Mouse (Mus musculus) hindbrain, embryonic 15.5 days (tissue): Measurements from ENCODE around the gene Cct2. TPM values are rescaled to one million over a fixed set of nuclear protein-coding genes. Genes with fewer than 3 reads are reported as not detected.
A peak's percentile ranks its signal among the peaks of the same experiment; 100 is the strongest.

Experiments
- ATAC-seq: fragments of 200-750 bp; cut with Nextera tagmentation; 2 replicates; pipeline ENCODE4 v1.8.0; 2017; ENCODE audit warnings: low read depth, moderate number of reproducible peaks, moderate TSS enrichment; ENCODE audit not compliant: low FRiP score
- H3K27ac ChIP-seq: fragments of 300-500 bp; sonication (generic); replicated peaks from 2 replicates; pipeline ENCODE4 v1.5.1; 2015; ENCODE audit warnings: mild to moderate bottlenecking, inconsistent platforms
- H3K27me3 ChIP-seq: fragments of 300-500 bp; sonication (generic); 2 replicates; pipeline ENCODE4 v1.6.1; 2015; ENCODE audit warnings: control low read depth, inconsistent platforms
- H3K36me3 ChIP-seq: fragments of 300-500 bp; sonication (generic); 2 replicates; pipeline ENCODE4 v1.6.1; 2015; ENCODE audit warnings: control low read depth, inconsistent platforms
- H3K4me1 ChIP-seq: fragments of 300-500 bp; sonication (generic); replicated peaks from 2 replicates; pipeline ENCODE4 v1.6.1; 2015; ENCODE audit warnings: control low read depth, inconsistent platforms
- H3K4me2 ChIP-seq: fragments of 300-500 bp; sonication (generic); 2 replicates; pipeline ENCODE4 v1.6.1; 2015; ENCODE audit warnings: moderate library complexity, mild to moderate bottlenecking, inconsistent platforms
- H3K4me3 ChIP-seq: fragments of 300-500 bp; sonication (generic); 2 replicates; pipeline ENCODE4 v1.5.1; 2015; ENCODE audit warnings: mild to moderate bottlenecking, inconsistent platforms
- H3K9ac ChIP-seq: fragments of 300-500 bp; sonication (generic); 2 replicates; pipeline ENCODE4 v1.6.1; 2015; ENCODE audit warnings: inconsistent platforms
- H3K9me3 ChIP-seq: fragments of 300-500 bp; sonication (generic); 2 replicates; pipeline ENCODE4 v1.6.1; 2016; ENCODE audit warnings: control low read depth, inconsistent platforms
- WGBS: fragments of 180-500 bp; shearing (Covaris S2); methylation state at CpG from one replicate; pipeline ENCODE4 v1.1.7; 2015; 5-methylcytosine and 5-hydroxymethylcytosine counted together
- polyA plus RNA-seq: library from polyadenylated mRNA; unstranded; fragments of >200 nt; fragmentation: Nextera tagmentation; extraction: Ambion mirVana; gene quantifications from 2 replicates; pipeline ENCODE4 v1.2.1, GENCODE M21; 2015

Gene Cct2
- polyA plus RNA-seq, 1 experiment from 2014 or later = 245 TPM

DNA sequence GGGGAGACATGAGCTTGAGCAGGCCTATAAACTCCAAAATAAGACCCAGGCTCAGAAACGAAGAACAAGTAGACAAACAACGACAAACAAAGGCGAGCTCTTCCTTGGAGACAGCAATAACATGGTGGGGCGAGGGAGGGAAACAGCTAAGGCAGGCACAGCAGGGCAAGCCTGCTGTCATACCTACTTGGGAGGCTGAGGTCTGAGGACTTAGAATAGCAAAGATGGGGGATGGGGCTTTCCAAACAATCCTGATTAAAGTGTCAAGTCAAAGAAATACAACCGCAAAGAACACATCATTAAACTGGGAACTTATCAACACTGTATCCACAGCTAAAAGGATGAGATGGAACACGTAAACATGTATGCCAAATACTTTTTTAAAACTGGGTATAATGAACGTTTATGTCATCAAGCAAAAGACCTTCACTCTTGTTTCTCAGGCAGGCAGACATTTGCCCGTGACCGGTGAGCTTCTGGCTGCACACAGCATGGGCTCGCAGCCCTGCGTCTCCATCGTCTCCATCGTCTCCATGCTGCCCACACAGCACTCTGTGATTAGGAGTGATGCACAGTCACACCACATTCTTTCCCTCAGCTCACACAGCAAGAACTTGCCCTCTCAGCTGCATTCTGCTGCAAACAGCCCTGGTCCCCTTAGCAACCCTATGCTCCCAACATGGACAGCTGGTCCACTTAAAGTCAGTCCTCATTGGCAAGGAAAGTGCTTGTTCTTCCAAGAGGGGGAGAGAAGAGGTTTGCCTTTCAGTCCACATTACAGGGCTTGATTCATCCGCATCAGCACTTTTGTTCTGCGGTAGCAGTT, 31.1 kb upstream of the Cct2 start:
- 16% methylated on average over 15 of the region's 15 CpGs for WGBS
- peak overlapping the region; percentile 87 for H3K27ac ChIP-seq
- H3K27me3 ChIP-seq = no peaks in the 10 kb centered on the region

DNA sequence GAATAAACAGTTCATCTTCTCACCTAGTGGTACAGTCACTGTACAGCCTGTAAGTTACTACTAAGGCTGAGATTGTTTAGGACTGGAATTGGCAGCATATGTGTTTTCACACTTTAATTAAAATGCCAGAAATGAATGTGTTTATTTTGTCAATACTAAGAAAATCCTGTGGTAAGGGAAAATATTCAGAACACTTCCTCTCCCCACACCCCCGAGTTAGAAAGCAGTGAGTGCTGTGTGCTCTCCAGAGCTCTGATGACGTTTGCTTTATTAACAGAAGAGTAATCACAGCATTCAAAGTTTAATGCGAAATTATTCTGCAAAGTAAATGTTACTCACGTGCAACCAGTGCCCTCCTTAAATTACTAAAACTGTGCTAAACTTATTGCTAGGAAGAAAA, 26.0 kb upstream of the Cct2 start:
- 74% methylated on average over 4 of the region's 4 CpGs for WGBS
- Histone ChIP-seq H3K27me3 (no peaks in the 10 kb centered on the region), H3K4me2 (no peak overlapping the region), H3K27ac (no peak overlapping the region), H3K9me3 (no peaks in the 10 kb centered on the region), H3K36me3 (peaks cover 2% of the 10 kb centered on the region; the same call in 1 of the 2 replicates), H3K4me3 (no peak overlapping the region), H3K4me1 (peaks cover 11% of the 10 kb centered on the region), H3K9ac (no peak overlapping the region)
- no peak for ATAC-seq

More for the DNA sequence above, 31.1 kb upstream of the Cct2 start:
- Histone ChIP-seq H3K4me2 (peak overlapping the region; percentile 8; the same call in 1 of the 2 replicates), H3K9me3 (no peaks in the 10 kb centered on the region), H3K36me3 (0 out of 2 replicates have a peak, but pooled peaks cover 2% of the 10 kb centered on the region), H3K4me3 (no peak overlapping the region), H3K9ac (no peak overlapping the region), H3K4me1 (peaks cover 19% of the 10 kb centered on the region)
- ATAC-seq = peak; percentile 96

DNA sequence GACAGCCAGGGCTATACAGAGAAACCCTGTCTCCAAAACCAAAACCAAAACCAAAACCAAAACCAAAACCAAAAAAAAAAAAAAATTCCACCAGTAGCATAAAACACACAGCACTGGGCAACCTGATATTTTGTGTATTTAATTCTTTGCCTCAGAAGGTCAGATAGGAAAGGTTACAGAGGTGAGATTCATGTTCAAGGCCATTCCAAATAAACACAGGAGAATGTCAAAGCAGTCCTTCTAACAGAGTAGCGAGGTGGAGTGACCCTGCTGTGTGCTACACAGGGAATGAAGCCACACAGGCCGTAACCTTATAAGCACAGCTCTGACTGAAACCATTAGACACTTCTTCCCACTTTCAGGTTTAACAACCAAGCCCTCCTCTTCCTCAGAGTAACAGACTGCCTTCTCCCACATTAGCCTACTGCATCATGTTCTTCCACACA, 18.3 kb upstream of the Cct2 start:
- 81% methylated on average over 2 of the region's 2 CpGs for WGBS
- H3K27ac ChIP-seq = no peak overlapping the region
- no peak for ATAC-seq
- no peak overlapping the region for H3K9ac ChIP-seq
- H3K9me3 ChIP-seq = no peaks in the 10 kb centered on the region
- peaks cover 34% of the 10 kb centered on the region for H3K36me3 ChIP-seq
- no peaks in the 10 kb centered on the region for H3K27me3 ChIP-seq
- no peak overlapping the region for H3K4me2 ChIP-seq
- no peaks in the 10 kb centered on the region for H3K4me1 ChIP-seq
- H3K4me3 ChIP-seq = no peak overlapping the region

DNA sequence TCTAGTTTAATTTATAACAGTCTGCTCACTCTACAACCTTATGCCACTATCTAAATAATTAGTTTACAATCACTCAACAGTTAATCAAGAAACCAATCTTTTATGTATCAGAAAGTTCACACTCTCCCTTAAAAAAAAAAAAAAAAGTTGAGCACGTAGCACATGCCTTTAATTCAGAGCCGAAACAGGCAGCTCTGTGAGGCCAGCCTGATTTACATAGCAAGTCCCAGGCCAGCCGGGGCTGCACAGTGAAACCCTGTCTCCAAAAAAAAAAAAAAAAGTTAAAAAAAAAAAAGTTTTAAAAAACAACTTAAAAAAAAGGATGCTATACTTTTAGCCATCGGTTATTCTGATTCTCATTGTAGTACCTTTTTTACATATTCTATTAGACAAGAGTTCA, 17.7 kb upstream of the Cct2 start:
- H3K4me1 ChIP-seq = no peaks in the 10 kb centered on the region
- no peak overlapping the region for H3K9ac ChIP-seq
- H3K27ac ChIP-seq = no peak overlapping the region
- no peak overlapping the region for H3K4me2 ChIP-seq
- 78% methylated on average over 4 of the region's 4 CpGs for WGBS
- H3K27me3 ChIP-seq = no peaks in the 10 kb centered on the region
- H3K4me3 ChIP-seq = no peak overlapping the region
- no peak for ATAC-seq
- H3K9me3 ChIP-seq = no peaks in the 10 kb centered on the region
- H3K36me3 ChIP-seq = peaks cover 40% of the 10 kb centered on the region

DNA sequence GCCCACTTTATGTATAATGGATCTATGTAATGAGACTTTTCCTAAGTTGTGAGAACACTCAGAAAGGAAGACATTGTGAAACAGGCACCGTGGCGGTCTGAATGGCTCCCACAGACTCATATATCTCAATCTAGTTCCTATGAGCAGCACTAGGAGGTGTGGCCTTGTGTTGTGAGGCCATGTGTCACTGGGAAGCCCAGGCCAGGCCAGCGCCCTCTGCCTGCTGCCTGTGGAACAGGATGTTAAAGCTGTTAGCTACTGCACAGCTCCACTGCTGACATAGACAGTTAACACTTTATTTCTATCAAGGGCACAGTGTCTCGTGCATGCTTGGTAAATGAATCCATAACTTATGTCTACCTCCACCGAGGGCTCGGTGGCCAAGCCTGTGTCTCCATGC, 14.7 kb upstream of the Cct2 start:
- no peaks in the 10 kb centered on the region for H3K27me3 ChIP-seq
- ATAC-seq = peak; percentile 27; the same call in 1 of the 2 replicates
- no peaks in the 10 kb centered on the region for H3K4me1 ChIP-seq
- no peak overlapping the region for H3K27ac ChIP-seq
- H3K9ac ChIP-seq = no peak overlapping the region
- no peaks in the 10 kb centered on the region for H3K9me3 ChIP-seq
- WGBS = 70% methylated on average over 6 of the region's 6 CpGs
- H3K4me3 ChIP-seq = no peak overlapping the region
- H3K36me3 ChIP-seq = peaks cover 44% of the 10 kb centered on the region
- no peak overlapping the region for H3K4me2 ChIP-seq

DNA sequence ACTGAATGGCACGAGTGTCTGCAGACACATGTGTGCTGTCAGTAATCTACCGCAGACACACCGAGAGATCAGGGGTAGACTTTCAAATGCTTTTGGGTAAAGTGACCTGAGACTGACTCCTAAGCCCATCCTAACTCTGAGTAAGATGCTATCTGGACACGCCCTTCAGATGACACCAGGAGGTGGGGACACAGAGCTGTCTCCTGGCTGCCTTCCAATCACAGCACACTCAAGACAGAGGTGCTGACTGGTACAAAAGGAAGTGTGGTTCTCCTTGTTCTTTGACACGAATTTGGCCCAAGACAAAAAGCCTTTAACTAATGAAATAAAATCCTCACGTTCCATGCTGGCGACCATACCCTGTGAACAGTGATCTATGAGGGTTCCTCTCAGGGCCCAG, 9.6 kb upstream of the Cct2 start:
- H3K36me3 ChIP-seq = peaks cover 33% of the 10 kb centered on the region

DNA sequence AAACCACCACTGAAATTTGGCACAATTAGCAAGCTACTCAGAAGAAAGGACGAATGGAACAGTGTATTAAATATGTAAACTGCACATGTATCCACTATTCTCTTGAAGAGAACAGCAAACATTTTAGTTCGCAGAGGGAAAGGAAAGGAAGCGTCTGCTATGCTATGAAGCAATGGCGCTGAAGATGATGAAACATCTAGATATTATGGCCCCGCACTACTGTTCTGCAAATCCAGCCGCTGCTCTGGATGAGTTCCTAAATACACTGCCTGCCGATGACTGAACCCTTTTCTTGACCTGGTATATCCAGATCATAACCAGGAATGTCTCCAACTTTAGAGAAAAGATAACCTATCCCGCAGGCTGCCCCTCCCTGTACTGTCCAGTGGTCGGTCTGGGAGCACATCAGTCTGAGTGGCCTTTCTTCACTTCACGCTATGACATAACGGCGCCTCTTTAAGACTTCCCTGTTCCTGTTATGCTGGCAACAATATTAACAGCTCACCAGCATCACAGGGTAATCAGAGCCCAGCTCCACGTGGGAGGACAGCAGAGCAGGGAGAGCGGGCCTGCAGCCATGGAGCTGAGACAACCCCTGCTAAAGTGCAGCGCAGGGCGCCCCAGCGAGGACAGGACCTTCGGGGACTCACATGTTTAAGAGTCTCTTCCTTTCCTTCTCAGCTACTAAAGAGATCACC, 8.7 kb upstream of the Cct2 start:
- Histone ChIP-seq H3K36me3 (peaks cover 33% of the 10 kb centered on the region), H3K4me1 (no peaks in the 10 kb centered on the region), H3K9ac (no peak overlapping the region), H3K9me3 (no peaks in the 10 kb centered on the region), H3K27me3 (no peaks in the 10 kb centered on the region), H3K4me3 (no peak overlapping the region), H3K27ac (no peak overlapping the region), H3K4me2 (no peak overlapping the region)
- 93% methylated on average over 18 of the region's 18 CpGs for WGBS
- ATAC-seq = no peak

More for the DNA sequence above, 9.6 kb upstream of the Cct2 start:
- Histone ChIP-seq H3K4me1 (no peaks in the 10 kb centered on the region), H3K27me3 (no peaks in the 10 kb centered on the region), H3K9ac (no peak overlapping the region), H3K4me3 (no peak overlapping the region), H3K27ac (no peak overlapping the region), H3K9me3 (no peaks in the 10 kb centered on the region), H3K4me2 (no peak overlapping the region)
- no peak for ATAC-seq
- WGBS = 78% methylated on average over 7 of the region's 7 CpGs

DNA sequence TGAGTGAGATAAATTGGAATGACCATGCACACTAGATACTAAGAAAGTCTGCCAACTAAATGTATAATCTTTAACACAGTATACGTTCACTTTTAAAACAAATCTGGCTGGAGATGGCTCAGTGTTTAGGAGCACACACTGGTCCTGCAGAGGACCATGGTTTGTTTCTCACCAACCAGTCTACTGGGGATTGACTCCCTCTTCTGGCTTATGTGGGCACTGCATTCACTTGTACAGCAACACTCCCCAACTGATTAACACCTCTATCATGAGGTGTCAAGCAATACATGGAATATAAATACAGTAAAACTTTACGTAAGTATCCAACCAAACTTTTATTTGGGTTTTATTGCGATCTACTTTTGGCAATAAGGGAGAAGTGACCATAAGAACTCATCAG, 5.5 kb upstream of the Cct2 start:
- H3K9ac ChIP-seq = no peak overlapping the region
- ATAC-seq = no peak
- 96% methylated on average over 3 of the region's 3 CpGs for WGBS
- H3K4me2 ChIP-seq = no peak overlapping the region
- peaks cover 19% of the 10 kb centered on the region for H3K36me3 ChIP-seq
- no peaks in the 10 kb centered on the region for H3K27me3 ChIP-seq
- H3K9me3 ChIP-seq = no peaks in the 10 kb centered on the region
- H3K4me3 ChIP-seq = no peak overlapping the region
- H3K4me1 ChIP-seq = no peaks in the 10 kb centered on the region
- H3K27ac ChIP-seq = no peak overlapping the region

DNA sequence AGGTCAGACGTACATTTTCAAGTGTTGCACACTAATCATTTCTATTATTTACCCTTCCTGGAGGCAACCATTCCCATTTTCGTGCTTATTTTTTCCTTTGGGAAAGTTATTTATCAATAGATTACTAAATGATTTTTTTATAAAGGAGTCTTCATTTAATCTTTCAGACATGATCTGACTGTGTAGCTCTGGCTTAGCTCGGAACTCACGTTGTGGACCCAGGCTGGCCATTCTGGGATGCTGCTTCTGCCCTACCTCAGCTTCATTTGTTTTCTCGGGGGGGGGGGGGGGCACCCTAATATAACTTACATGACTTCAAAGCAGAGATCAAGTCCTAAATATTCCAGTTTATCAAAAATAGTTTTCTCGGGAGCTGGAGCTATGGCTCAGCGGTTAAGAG, 462 bp upstream of the Cct2 start:
- peak; percentile 57; the same call in 1 of the 2 replicates for ATAC-seq
- no peaks in the 10 kb centered on the region for H3K9me3 ChIP-seq
- H3K27me3 ChIP-seq = no peaks in the 10 kb centered on the region
- H3K4me1 ChIP-seq = peaks cover 8% of the 10 kb centered on the region
- WGBS = 7% methylated on average over 7 of the region's 7 CpGs
- H3K4me2 ChIP-seq = peak overlapping the region; percentile 88
- peaks cover 30% of the 10 kb centered on the region for H3K36me3 ChIP-seq
- peak overlapping the region; percentile 90 for H3K27ac ChIP-seq
- H3K4me3 ChIP-seq = peak overlapping the region; percentile 100
- H3K9ac ChIP-seq = peak overlapping the region; percentile 31; the same call in 1 of the 2 replicates

DNA sequence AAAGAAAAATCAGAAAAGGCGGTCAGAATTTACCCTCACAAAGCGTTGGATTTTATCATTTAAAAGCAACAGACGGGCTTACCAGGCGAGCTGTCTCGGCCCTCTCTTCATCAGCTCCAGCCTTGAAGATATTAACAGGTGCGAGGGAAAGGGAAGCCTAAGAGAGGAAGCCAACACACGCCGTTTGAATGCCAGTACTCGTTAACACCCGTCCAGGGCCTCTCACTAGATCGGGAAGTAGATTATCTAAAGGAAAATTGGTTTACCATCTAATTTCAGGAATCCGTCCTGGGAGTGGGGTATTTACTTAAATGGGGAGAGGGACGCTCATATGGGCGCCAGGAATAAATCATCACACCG, 740 bp downstream of the Cct2 start:
- Histone ChIP-seq H3K9ac (peak overlapping the region; percentile 90), H3K9me3 (no peaks in the 10 kb centered on the region), H3K27ac (peak overlapping the region; percentile 90), H3K27me3 (no peaks in the 10 kb centered on the region), H3K36me3 (peaks cover 40% of the 10 kb centered on the region), H3K4me1 (peaks cover 13% of the 10 kb centered on the region), H3K4me3 (peak overlapping the region; percentile 100), H3K4me2 (peak overlapping the region; percentile 88)
- ATAC-seq = no peak
- WGBS = 3% methylated on average over 15 of the region's 15 CpGs

DNA sequence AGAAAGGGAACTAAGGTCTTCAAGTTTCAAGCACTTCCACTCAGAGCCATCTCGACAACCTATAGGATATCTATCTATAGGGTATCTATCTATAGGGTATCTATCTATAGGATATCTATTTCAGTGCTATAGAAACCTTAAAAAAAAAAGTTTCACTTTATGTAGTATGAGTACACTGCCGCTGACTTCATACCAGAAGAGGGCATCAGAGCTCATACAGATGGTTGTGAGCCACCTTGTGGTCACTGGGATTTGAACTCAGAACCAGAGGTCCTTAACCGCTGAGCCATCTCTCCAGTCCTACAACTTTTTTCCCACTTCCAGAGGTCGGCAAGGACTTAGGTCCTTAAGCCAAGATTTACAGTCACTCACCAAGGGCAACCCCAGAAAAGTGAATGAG, 7.9 kb downstream of the Cct2 start:
- ATAC-seq = no peak
- WGBS = 93% methylated on average over 4 of the region's 4 CpGs
- peaks cover 6% of the 10 kb centered on the region for H3K4me1 ChIP-seq

DNA sequence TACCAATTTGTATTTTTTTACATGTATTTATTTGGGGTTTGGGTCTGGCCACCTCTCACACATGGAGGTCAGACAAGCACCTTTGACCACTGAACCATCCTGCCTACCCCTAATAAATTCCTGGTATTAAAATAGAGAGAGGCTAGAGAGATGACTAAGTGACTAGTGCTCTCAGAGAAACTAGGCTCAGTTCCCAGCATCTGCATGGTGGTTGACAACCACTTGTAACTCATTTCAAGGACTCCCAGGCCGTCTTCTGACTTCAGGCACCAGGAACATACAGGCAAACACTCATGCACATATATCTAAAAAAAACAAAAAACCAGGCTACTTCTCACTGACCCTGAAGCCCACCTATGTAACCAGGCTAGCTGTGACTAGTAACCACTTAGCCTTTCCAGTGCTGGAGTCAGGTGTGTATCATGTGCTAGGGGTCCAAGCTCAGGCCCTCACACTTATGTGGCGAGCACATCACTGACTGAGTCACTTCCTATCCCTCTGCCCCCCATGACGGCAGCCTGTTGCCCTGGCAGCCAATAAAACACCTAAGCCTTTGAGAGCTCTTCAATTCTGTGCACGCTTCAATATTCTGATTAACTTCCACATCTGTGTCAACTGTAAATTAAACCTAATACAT, 13.5 kb downstream of the Cct2 start:
- H3K27ac ChIP-seq = no peak overlapping the region
- WGBS = 85% methylated on average over 4 of the region's 4 CpGs
- peaks cover 56% of the 10 kb centered on the region for H3K36me3 ChIP-seq
- H3K4me3 ChIP-seq = no peak overlapping the region
- H3K9ac ChIP-seq = no peak overlapping the region
- H3K4me1 ChIP-seq = peaks cover 8% of the 10 kb centered on the region; the same call in 1 of the 2 replicates
- H3K4me2 ChIP-seq = no peak overlapping the region
- H3K27me3 ChIP-seq = no peaks in the 10 kb centered on the region
- no peak for ATAC-seq
- H3K9me3 ChIP-seq = no peaks in the 10 kb centered on the region

More for the DNA sequence above, 7.9 kb downstream of the Cct2 start:
- Histone ChIP-seq H3K27ac (no peak overlapping the region), H3K4me3 (no peak overlapping the region), H3K36me3 (peaks cover 97% of the 10 kb centered on the region), H3K4me2 (no peak overlapping the region), H3K27me3 (no peaks in the 10 kb centered on the region), H3K9me3 (no peaks in the 10 kb centered on the region), H3K9ac (no peak overlapping the region)
